11 mouse cellular contexts compared by ENCODE assay signal in the genomic region with DNA sequence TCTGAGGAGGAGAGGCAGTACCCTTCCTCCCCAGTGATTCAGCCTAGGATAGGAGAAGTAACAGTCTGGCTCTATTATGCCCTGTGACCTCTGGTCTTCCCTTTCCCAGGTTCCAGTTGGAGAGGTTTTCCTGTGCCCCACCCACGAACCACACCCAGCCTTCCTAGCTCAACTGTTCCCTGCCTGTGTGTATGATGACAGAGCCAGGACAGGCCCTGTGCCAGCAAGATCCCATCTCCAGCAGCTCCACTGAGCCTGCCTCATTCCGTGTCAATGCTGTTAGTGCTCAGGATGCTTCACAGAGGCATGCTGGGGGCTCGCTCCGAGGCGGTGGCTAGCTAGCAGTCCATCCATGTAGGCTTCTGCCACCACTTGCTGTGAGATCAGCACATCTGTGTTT.
DNase-seq lines count a peak whose midpoint lies in the region; ATAC-seq and TF ChIP-seq lines count a peak whose summit lies in the region.
"Had no signal": no experiment of that assay in that cellular context is flagged by ENCODE, and none has a peak within 500 bp of the region (broad histone marks: within the 10 kb centered on the region; RNA-seq: fewer than 3 reads in every experiment).

No protein-coding gene starts in this region.

- H3K9me3 ChIP-seq in midbrain, embryonic 13.5 days, result no peaks in the 10 kb centered on the region
- H3K9me3 ChIP-seq in midbrain, embryonic 14.5 days (ENCODE audit: control insufficient read depth, low read length), result no peaks in the 10 kb centered on the region
- H3K9me3 ChIP-seq in embryonic facial prominence, embryonic 10.5 days, result no peaks in the 10 kb centered on the region
- H3K9me3 ChIP-seq in stomach, postnatal 0 days (ENCODE audit: control insufficient read depth, low read length), result no peaks in the 10 kb centered on the region
- H3K9me3 ChIP-seq: lung, embryonic 15.5 days had no signal

- DNase-seq in gastrocnemius, adult 2 months, result peak; percentile 44
- no peak for DNase-seq in gastrocnemius, adult 8-10 months (ENCODE audit: low spot score in 2 of 2)
- DNase-seq in midbrain, embryonic 14.5 days, result no peak
- no peak for DNase-seq in embryonic facial prominence, embryonic 10.5 days (ENCODE audit: low spot score)
- no peak for DNase-seq in stomach, postnatal 0 days (ENCODE audit: low spot score)
- DNase-seq in Muller cell, postnatal 12 days (ENCODE audit: inconsistent ontology term), result no peak
- no peak for DNase-seq in testis, postnatal 10 days (ENCODE audit: low spot score)

- no peak overlapping the region for H3K4me2 ChIP-seq in midbrain, embryonic 13.5 days (replicated peaks)
- no peak overlapping the region for H3K4me2 ChIP-seq in midbrain, embryonic 14.5 days (ENCODE audit: low read length)
- no peak overlapping the region for H3K4me2 ChIP-seq in stomach, postnatal 0 days (replicated peaks; ENCODE audit: low read depth)
- H3K4me2 ChIP-seq: lung, embryonic 15.5 days had no signal

- intact Hi-C loops in gastrocnemius, adult 2 months (cut with DNase I), result no loop called here

- no peak for TF ChIP-seq EP300 in stomach, postnatal 0 days (optimal IDR thresholded peaks at IDR 0.05)

- H3K9ac ChIP-seq in midbrain, embryonic 13.5 days (replicated peaks), result no peak overlapping the region
- H3K9ac ChIP-seq in midbrain, embryonic 14.5 days (replicated peaks; ENCODE audit: low read length), result no peak overlapping the region
- H3K9ac ChIP-seq in stomach, postnatal 0 days (ENCODE audit: low read length), result no peak overlapping the region
- H3K9ac ChIP-seq: lung, embryonic 15.5 days had no signal

- no peak for TF ChIP-seq CTCF in gastrocnemius, adult 2 months (IDR thresholded peaks at IDR 0.05)
- TF ChIP-seq CTCF in stomach, postnatal 0 days (IDR thresholded peaks at IDR 0.05; ENCODE audit: low read depth), result no peak

- no peaks in the 10 kb centered on the region for H3K36me3 ChIP-seq in midbrain, embryonic 13.5 days
- H3K36me3 ChIP-seq in midbrain, embryonic 14.5 days (ENCODE audit: control insufficient read depth, insufficient read depth, low read length), result no peaks in the 10 kb centered on the region
- no peaks in the 10 kb centered on the region for H3K36me3 ChIP-seq in embryonic facial prominence, embryonic 10.5 days (replicated peaks)
- H3K36me3 ChIP-seq in stomach, postnatal 0 days (ENCODE audit: control insufficient read depth, insufficient read depth, low read length), result no peaks in the 10 kb centered on the region
- H3K36me3 ChIP-seq: lung, embryonic 15.5 days had no signal

- 78% methylated on average over 5 of the region's 5 CpGs for WGBS in midbrain, embryonic 13.5 days
- 75% methylated on average over 5 of the region's 5 CpGs for WGBS in midbrain, embryonic 14.5 days
- 77% methylated on average over 5 of the region's 5 CpGs for WGBS in embryonic facial prominence, embryonic 10.5 days
- WGBS in stomach, postnatal 0 days, result 59% methylated on average over 5 of the region's 5 CpGs

- H3K4me3 ChIP-seq in gastrocnemius, adult 2 months, result no peak overlapping the region
- no peak overlapping the region for H3K4me3 ChIP-seq in midbrain, embryonic 13.5 days (replicated peaks)
- no peak overlapping the region for H3K4me3 ChIP-seq in midbrain, embryonic 14.5 days (replicated peaks; ENCODE audit: low read depth, low read length)
- no peak overlapping the region for H3K4me3 ChIP-seq in embryonic facial prominence, embryonic 10.5 days
- H3K4me3 ChIP-seq in stomach, postnatal 0 days (ENCODE audit: low read depth, low read length), result no peak overlapping the region
- H3K4me3 ChIP-seq: layer of hippocampus, adult 2 months; lung, embryonic 15.5 days had no signal

- H3K27ac ChIP-seq in gastrocnemius, adult 2 months, result no peak overlapping the region
- H3K27ac ChIP-seq in midbrain, embryonic 13.5 days, result 0 out of 2 replicates have a peak overlapping the region, but pooled peaks have one; percentile 27
- H3K27ac ChIP-seq in midbrain, embryonic 14.5 days (replicated peaks; ENCODE audit: low read depth, low read length), result no peak overlapping the region
- 0 out of 2 replicates have a peak overlapping the region, but pooled peaks have one; percentile 24 for H3K27ac ChIP-seq in embryonic facial prominence, embryonic 10.5 days (replicated peaks)
- 0 out of 2 replicates have a peak overlapping the region, but pooled peaks have one; percentile 18 for H3K27ac ChIP-seq in stomach, postnatal 0 days (replicated peaks)
- H3K27ac ChIP-seq: lung, embryonic 15.5 days had no signal

- ATAC-seq in midbrain, embryonic 13.5 days, result no peak
- no peak for ATAC-seq in midbrain, embryonic 14.5 days (ENCODE audit: low FRiP score, low TSS enrichment)
- ATAC-seq in stomach, postnatal 0 days (ENCODE audit: low FRiP score, low TSS enrichment), result no peak; the same call in 1 of the 2 replicates
- ATAC-seq: CD4-positive, CD25-positive, alpha-beta regulatory T cell, adult 4 months had no signal

- H3K27me3 ChIP-seq in midbrain, embryonic 13.5 days, result no peaks in the 10 kb centered on the region
- no peaks in the 10 kb centered on the region; the same call in 1 of the 2 replicates for H3K27me3 ChIP-seq in midbrain, embryonic 14.5 days (ENCODE audit: control insufficient read depth, insufficient read depth, low read length)
- H3K27me3 ChIP-seq in embryonic facial prominence, embryonic 10.5 days (replicated peaks; ENCODE audit: low read depth, poor library complexity, severe bottlenecking), result no peaks in the 10 kb centered on the region
- H3K27me3 ChIP-seq in stomach, postnatal 0 days (ENCODE audit: control insufficient read depth, insufficient read depth, low read length), result no peaks in the 10 kb centered on the region
- H3K27me3 ChIP-seq: lung, embryonic 15.5 days had no signal

- peaks cover 55% of the 10 kb centered on the region for H3K4me1 ChIP-seq in midbrain, embryonic 13.5 days (replicated peaks)
- H3K4me1 ChIP-seq in midbrain, embryonic 14.5 days (ENCODE audit: control insufficient read depth, insufficient read depth, low read length), result peaks cover 33% of the 10 kb centered on the region
- H3K4me1 ChIP-seq in embryonic facial prominence, embryonic 10.5 days, result peaks cover 39% of the 10 kb centered on the region
- no peaks in the 10 kb centered on the region for H3K4me1 ChIP-seq in stomach, postnatal 0 days (replicated peaks; ENCODE audit: control insufficient read depth, insufficient read depth)
- H3K4me1 ChIP-seq: lung, embryonic 15.5 days had no signal

Comparison
In these comparisons a context has a peak if more than half of its experiments do, and no peak if none do; other contexts are left out.
1. H3K27ac ChIP-seq: peak in midbrain, embryonic 13.5 days (single experiment), embryonic facial prominence, embryonic 10.5 days (single experiment) and stomach, postnatal 0 days (single experiment); none in gastrocnemius, adult 2 months (single experiment) and midbrain, embryonic 14.5 days (single experiment).